In genomic region chr13:23826606-23827005, GRCm38 (mm10) we compare ENCODE assay signal across 37 mouse cellular contexts. TPM values are rescaled to one million over a fixed set of nuclear protein-coding genes. Genes with fewer than 3 reads are reported as not detected.
"Had no signal": no experiment of that assay in that cellular context is flagged by ENCODE, and none has a peak within 500 bp of the region (broad histone marks: within the 10 kb centered on the region; RNA-seq: fewer than 3 reads in every experiment).

No protein-coding gene starts in this region.

- ATAC-seq: hindbrain, embryonic 16.5 days; inflammation-experienced regulatory T-cells, adult 6 months; intestine, embryonic 15.5 days; intestine, postnatal 0 days had no signal

- H3K27me3 ChIP-seq: heart, embryonic 12.5 days; hindbrain, embryonic 12.5 days; intestine, embryonic 15.5 days; limb, embryonic 12.5 days had no signal

- H3K36me3 ChIP-seq: heart, embryonic 10.5 days; heart, embryonic 12.5 days; hindbrain, embryonic 10.5 days; hindbrain, embryonic 12.5 days; intestine, embryonic 15.5 days; limb, embryonic 10.5 days; limb, embryonic 12.5 days had no signal

- H3K4me3 ChIP-seq: gastrocnemius, adult 2 months; heart, adult 2 months; heart, embryonic 10.5 days; heart, embryonic 12.5 days; hindbrain, embryonic 10.5 days; hindbrain, embryonic 12.5 days; intestine, embryonic 15.5 days; layer of hippocampus, adult 2 months; left cerebral cortex, adult 2 months; limb, embryonic 10.5 days; limb, embryonic 12.5 days had no signal

- H3K4me2 ChIP-seq: heart, embryonic 12.5 days; hindbrain, embryonic 12.5 days; hindbrain, embryonic 14.5 days; intestine, embryonic 15.5 days; limb, embryonic 12.5 days; liver, embryonic 11.5 days had no signal

- DNase-seq: gastrocnemius, adult 2 months; gastrocnemius, postnatal 10 days; gastrocnemius, postnatal 25 days; heart, adult 2 months; heart, postnatal 10 days; heart, postnatal 4 days; kidney, adult 18-20 months; kidney, adult 8-10 months; kidney, postnatal 10 days; kidney, postnatal 25 days; kidney, postnatal 4 days had no signal

- H3K9ac ChIP-seq: heart, embryonic 12.5 days; hindbrain, embryonic 12.5 days; hindbrain, embryonic 14.5 days; intestine, embryonic 15.5 days; limb, embryonic 12.5 days had no signal

- H3K4me1 ChIP-seq: hindbrain, embryonic 10.5 days; hindbrain, embryonic 12.5 days; intestine, embryonic 15.5 days; limb, embryonic 10.5 days; limb, embryonic 12.5 days had no signal

- H3K9me3 ChIP-seq: heart, embryonic 10.5 days; heart, embryonic 12.5 days; hindbrain, embryonic 10.5 days; hindbrain, embryonic 12.5 days; intestine, embryonic 15.5 days; limb, embryonic 10.5 days; limb, embryonic 12.5 days had no signal

- H3K27ac ChIP-seq: gastrocnemius, adult 2 months; heart, adult 2 months; heart, embryonic 10.5 days; hindbrain, embryonic 10.5 days; hindbrain, embryonic 12.5 days; hindbrain, embryonic 14.5 days; intestine, embryonic 15.5 days; layer of hippocampus, adult 2 months; left cerebral cortex, adult 2 months; limb, embryonic 10.5 days; limb, embryonic 12.5 days had no signal

RNA-seq across cellular contexts. Expression of gene Slc17a3, which starts 12.6 kb away (rescaled TPM):
- total RNA-seq: gastrocnemius, adult 2 months; gastrocnemius, postnatal 25 days; granulocyte monocyte progenitor cell, adult 5-6 weeks; heart, adult 2 months; heart, postnatal 10 days; heart, postnatal 25 days; heart, postnatal 4 days; layer of hippocampus, adult 2 months; layer of hippocampus, postnatal 10 days; layer of hippocampus, postnatal 25 days; left cerebral cortex, adult 2 months; left cerebral cortex, postnatal 36 days had no signal
- polyA plus RNA-seq: frontal cortex, adult 2 months; heart, adult 2 months; heart, embryonic 10.5 days; heart, embryonic 12.5 days; heart, embryonic 14.5 days; heart, embryonic 16.5 days; hindbrain, embryonic 10.5 days; hindbrain, embryonic 12.5 days; hindbrain, embryonic 14.5 days; hindbrain, embryonic 16.5 days; inflammation-experienced regulatory T-cells, adult 6 months; limb, embryonic 10.5 days; limb, embryonic 12.5 days had no signal

RNA-seq across cellular contexts. Expression of gene Slc17a2, which starts 19.8 kb away (rescaled TPM):
- total RNA-seq: gastrocnemius, adult 2 months; gastrocnemius, postnatal 25 days; granulocyte monocyte progenitor cell, adult 5-6 weeks; heart, adult 2 months; heart, postnatal 10 days; heart, postnatal 25 days; heart, postnatal 4 days; layer of hippocampus, postnatal 10 days; left cerebral cortex, adult 2 months; left cerebral cortex, postnatal 14 days; left cerebral cortex, postnatal 36 days had no signal
- polyA plus RNA-seq: heart, embryonic 12.5 days; heart, embryonic 14.5 days; heart, embryonic 16.5 days; hindbrain, embryonic 10.5 days; hindbrain, embryonic 12.5 days; hindbrain, embryonic 14.5 days; hindbrain, embryonic 16.5 days; inflammation-experienced regulatory T-cells, adult 6 months; intestine, embryonic 15.5 days; limb, embryonic 10.5 days; limb, embryonic 12.5 days had no signal

RNA-seq across cellular contexts. Expression of gene Slc17a1, which starts 40.9 kb away (rescaled TPM):
- total RNA-seq: gastrocnemius, adult 2 months; gastrocnemius, postnatal 10 days; gastrocnemius, postnatal 25 days; gastrocnemius, postnatal 4 days; granulocyte monocyte progenitor cell, adult 5-6 weeks; heart, adult 2 months; heart, postnatal 10 days; heart, postnatal 25 days; heart, postnatal 4 days; layer of hippocampus, adult 2 months; layer of hippocampus, postnatal 10 days; layer of hippocampus, postnatal 25 days; left cerebral cortex, adult 2 months; left cerebral cortex, postnatal 14 days; left cerebral cortex, postnatal 36 days had no signal
- polyA plus RNA-seq: frontal cortex, adult 2 months; heart, adult 2 months; heart, embryonic 10.5 days; heart, embryonic 12.5 days; heart, embryonic 14.5 days; heart, embryonic 16.5 days; hindbrain, embryonic 10.5 days; hindbrain, embryonic 12.5 days; hindbrain, embryonic 14.5 days; hindbrain, embryonic 16.5 days; inflammation-experienced regulatory T-cells, adult 6 months; limb, embryonic 10.5 days; limb, embryonic 12.5 days; liver, embryonic 11.5 days had no signal

RNA-seq across cellular contexts. Expression of gene Trim38, which starts 56.9 kb away (rescaled TPM):
- total RNA-seq: gastrocnemius, adult 2 months; gastrocnemius, postnatal 10 days; gastrocnemius, postnatal 25 days; gastrocnemius, postnatal 4 days; granulocyte monocyte progenitor cell, adult 5-6 weeks; heart, postnatal 10 days; heart, postnatal 25 days; heart, postnatal 4 days; layer of hippocampus, adult 2 months; layer of hippocampus, postnatal 10 days; layer of hippocampus, postnatal 25 days; left cerebral cortex, adult 2 months; left cerebral cortex, postnatal 14 days; left cerebral cortex, postnatal 36 days had no signal
- polyA plus RNA-seq: heart, embryonic 10.5 days; heart, embryonic 12.5 days; heart, embryonic 14.5 days; heart, embryonic 16.5 days; hindbrain, embryonic 10.5 days; hindbrain, embryonic 12.5 days; hindbrain, embryonic 14.5 days; hindbrain, embryonic 16.5 days; inflammation-experienced regulatory T-cells, adult 6 months; intestine, embryonic 15.5 days; intestine, postnatal 0 days; kidney, embryonic 14.5 days; kidney, embryonic 16.5 days; limb, embryonic 10.5 days; liver, embryonic 11.5 days had no signal
